Mouse (Mus musculus) liver, embryonic 16.5 days (tissue): ENCODE data around the gene Gm4216. TPM values are rescaled to one million over a fixed set of nuclear protein-coding genes. Genes with fewer than 3 reads are reported as not detected.
"Not testable (repeated sequence)": the region's sequence is repeated elsewhere in the genome, so short reads cannot be mapped to it uniquely, and the experiment has no call there.

Experiments
- ATAC-seq: fragments of 200-750 bp; cut with Nextera tagmentation; 2 replicates; pipeline ENCODE4 v1.8.0; 2017; ENCODE audit warnings: low read depth, mild to moderate bottlenecking, moderate number of reproducible peaks, moderate library complexity
- H3K27ac ChIP-seq: fragments of 300-500 bp; sonication (generic); 2 replicates; pipeline ENCODE4 v1.5.1; 2014; ENCODE audit warnings: mild to moderate bottlenecking, low read length
- H3K27me3 ChIP-seq: fragments of 300-500 bp; sonication (generic); 2 replicates; pipeline ENCODE4 v1.6.1; 2014; ENCODE audit warnings: low read depth, low read length, mixed read lengths; ENCODE audit not compliant: control insufficient read depth, insufficient read depth
- H3K36me3 ChIP-seq: fragments of 300-500 bp; sonication (generic); 2 replicates; pipeline ENCODE4 v1.6.1; 2014; ENCODE audit warnings: mild to moderate bottlenecking; ENCODE audit not compliant: control insufficient read depth, insufficient read depth
- H3K4me1 ChIP-seq: fragments of 300-500 bp; sonication (generic); 2 replicates; pipeline ENCODE4 v1.6.1; 2014; ENCODE audit warnings: low read depth, low read length, mixed read lengths; ENCODE audit not compliant: control insufficient read depth
- H3K4me2 ChIP-seq: fragments of 300-500 bp; sonication (generic); 2 replicates; pipeline ENCODE4 v1.6.1; 2014; ENCODE audit warnings: low read depth, low read length, mixed read lengths
- H3K4me3 ChIP-seq: fragments of 300-500 bp; sonication (generic); 2 replicates; pipeline ENCODE4 v1.5.1; 2014; ENCODE audit warnings: low read depth, mild to moderate bottlenecking, low read length
- H3K9ac ChIP-seq: fragments of 300-500 bp; sonication (generic); 2 replicates; pipeline ENCODE4 v1.6.1; 2014; ENCODE audit warnings: low read depth, low read length
- H3K9me3 ChIP-seq: fragments of 300-500 bp; sonication (generic); replicated peaks from 2 replicates; pipeline ENCODE4 v1.6.1; 2016; ENCODE audit warnings: low read length; ENCODE audit not compliant: control insufficient read depth
- WGBS: fragments of 180-500 bp; shearing (Covaris S2); extraction: QIAGEN DNeasy Blood & Tissue Kit; methylation state at CpG from one replicate; pipeline ENCODE4 v1.1.7; 2014; ENCODE audit not compliant: insufficient replicate concordance; 5-methylcytosine and 5-hydroxymethylcytosine counted together
- polyA plus RNA-seq: library from polyadenylated mRNA; unstranded; fragments of >200 nt; fragmentation: Nextera tagmentation; extraction: Ambion mirVana; gene quantifications from 2 replicates; pipeline ENCODE4 v1.2.1, GENCODE M21; 2015

Gene Gm4216
- not detected in 2 replicates for polyA plus RNA-seq

DNA sequence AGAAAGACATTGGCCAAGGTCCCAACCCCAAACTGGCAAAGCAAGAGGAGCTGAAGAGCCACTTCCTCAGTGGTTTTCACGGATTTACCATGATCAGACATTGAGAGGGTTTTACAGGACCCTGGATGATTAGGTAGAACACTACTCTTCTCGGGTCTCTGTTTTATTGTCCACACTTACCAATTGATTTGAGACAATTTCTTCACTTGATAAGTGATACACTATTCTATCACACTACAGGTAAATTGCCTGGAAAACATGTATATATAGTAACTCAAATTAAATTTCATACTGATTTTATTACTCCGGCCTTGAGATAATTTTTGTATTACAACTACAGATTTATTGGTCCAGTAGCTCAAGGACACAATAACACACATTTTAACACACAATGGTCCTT lies at the start of gene Gm4216:
Gm4216 (minus strand) TSS at position 101 of the 400 bp plus-strand sequence.
- not testable (repeated sequence) for H3K27ac ChIP-seq, H3K4me3 ChIP-seq, H3K9me3 ChIP-seq, H3K27me3 ChIP-seq, H3K4me2 ChIP-seq, H3K9ac ChIP-seq, ATAC-seq, H3K36me3 ChIP-seq, H3K4me1 ChIP-seq
- WGBS = no CpG with 5 or more reads among the region's 3 CpGs

DNA sequence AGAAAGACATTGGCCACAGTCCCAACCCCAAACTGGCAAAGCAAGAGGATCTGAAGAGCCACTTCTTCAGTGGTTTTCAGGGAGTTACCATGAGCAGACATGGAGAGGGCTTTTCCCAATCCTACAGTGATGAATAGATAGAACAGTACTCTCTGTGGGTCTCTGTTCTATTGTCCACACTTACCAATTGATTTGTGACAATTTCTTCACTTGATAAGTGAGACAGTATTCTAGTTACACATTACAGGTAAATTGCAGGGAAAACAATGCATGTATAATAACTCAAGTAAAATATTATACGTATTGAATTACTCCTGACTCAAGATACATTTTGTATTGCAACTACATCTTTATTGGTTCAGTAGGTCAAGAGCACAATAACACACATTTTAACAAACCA lies 47.6 kb upstream of the Gm4216 start, which contains the start of gene Gm8720:
Gm8720 (minus strand) TSS at position 101 of the 400 bp plus-strand sequence.
- not testable (repeated sequence) for H3K9ac ChIP-seq, H3K27ac ChIP-seq, H3K36me3 ChIP-seq, H3K4me2 ChIP-seq, H3K4me1 ChIP-seq, ATAC-seq, H3K4me3 ChIP-seq, H3K27me3 ChIP-seq, H3K9me3 ChIP-seq
- no CpG with 5 or more reads among the region's 1 CpGs for WGBS

DNA sequence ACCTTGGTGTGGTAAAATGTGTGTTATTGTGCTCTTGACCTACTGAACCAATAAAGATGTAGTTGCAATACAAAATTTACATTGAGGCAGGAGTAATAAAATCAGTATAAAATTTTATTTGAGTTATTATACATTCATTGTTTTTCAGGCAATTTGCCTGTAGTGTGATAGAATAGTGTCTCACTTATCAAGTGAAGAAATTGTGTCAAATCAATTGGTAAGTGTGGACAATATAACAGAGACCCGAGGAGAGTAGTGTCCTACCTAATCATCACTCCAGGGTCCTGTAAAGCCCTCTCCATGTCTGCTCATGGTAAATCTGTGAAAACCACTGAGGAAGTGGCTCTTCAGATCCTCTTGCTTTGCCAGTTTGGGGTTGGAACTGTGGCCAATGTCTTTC lies 35.5 kb upstream of the Gm4216 start, which contains the start of gene Vmn1r163:
Vmn1r163 (plus strand) TSS at position 301 of the 400 bp plus-strand sequence.
- not testable (repeated sequence) for H3K4me3 ChIP-seq, H3K9me3 ChIP-seq, H3K9ac ChIP-seq, H3K27me3 ChIP-seq, H3K36me3 ChIP-seq, H3K4me1 ChIP-seq, H3K27ac ChIP-seq, ATAC-seq, H3K4me2 ChIP-seq
- WGBS = no CpG with 5 or more reads among the region's 1 CpGs

DNA sequence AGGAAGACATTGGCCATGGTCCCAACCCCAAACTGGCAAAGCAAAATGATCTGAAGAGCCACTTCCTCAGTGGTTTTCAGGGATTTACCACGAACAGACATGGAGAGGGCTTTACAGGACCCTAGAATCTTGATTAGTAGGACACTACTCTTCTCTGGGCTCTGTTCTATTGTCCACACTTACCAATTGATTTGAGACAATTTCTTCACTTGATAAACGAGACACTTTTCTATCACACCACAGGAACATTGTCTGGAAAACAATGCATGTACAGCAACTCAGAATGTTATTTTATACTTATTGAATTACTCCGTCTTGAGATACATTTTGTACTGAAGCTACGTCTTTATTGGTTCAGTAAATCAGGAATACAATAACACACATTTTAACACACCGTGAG lies 35.1 kb downstream of the Gm4216 start, which contains the start of gene Gm4214:
Gm4214 (minus strand) TSS at position 101 of the 400 bp plus-strand sequence.
- not testable (repeated sequence) for H3K4me1 ChIP-seq, H3K9me3 ChIP-seq, H3K27me3 ChIP-seq, H3K36me3 ChIP-seq, ATAC-seq, H3K4me2 ChIP-seq, H3K4me3 ChIP-seq, H3K9ac ChIP-seq, H3K27ac ChIP-seq
- no CpG with 5 or more reads among the region's 5 CpGs for WGBS

Other genes starting within 250 kb of the Gm4216 start
- gene Vmn1r158, start 229.1 kb downstream of the Gm4216 start, polyA plus RNA-seq = not detected in 2 replicates
- not detected in 2 replicates for gene Vmn1r159, start 176.3 kb downstream of the Gm4216 start, polyA plus RNA-seq
- not detected in 2 replicates for gene Vmn1r160, start 148.7 kb downstream of the Gm4216 start, polyA plus RNA-seq
- gene Gm4214, start 35.2 kb downstream of the Gm4216 start, polyA plus RNA-seq = not detected in 2 replicates
- gene Vmn1r163, start 35.6 kb upstream of the Gm4216 start, polyA plus RNA-seq = not detected in 2 replicates
- not detected in 2 replicates for gene Gm8720, start 47.5 kb upstream of the Gm4216 start, polyA plus RNA-seq
- gene Gm10662, start 124.6 kb upstream of the Gm4216 start, polyA plus RNA-seq = not detected in 2 replicates
- not detected in 2 replicates for gene Vmn1r165, start 197.4 kb upstream of the Gm4216 start, polyA plus RNA-seq
- not detected in 2 replicates for gene Vmn1r166, start 231.8 kb upstream of the Gm4216 start, polyA plus RNA-seq